Mouse (Mus musculus) kidney, embryonic 14.5 days (tissue): ENCODE data around the gene Mogs. TPM values are rescaled to one million over a fixed set of nuclear protein-coding genes. Genes with fewer than 3 reads are reported as not detected.

Source experiments
- ATAC-seq: fragments of 200-750 bp; cut with Nextera tagmentation; 2 replicates; pipeline ENCODE4 v1.8.0; 2017; ENCODE audit warnings: moderate number of reproducible peaks, mild to moderate bottlenecking, moderate TSS enrichment, moderate library complexity; ENCODE audit not compliant: low FRiP score, low TSS enrichment
- H3K27ac ChIP-seq: fragments of 300-500 bp; sonication (generic); 2 replicates; pipeline ENCODE4 v1.5.1; 2014; ENCODE audit warnings: low read depth, mild to moderate bottlenecking, low read length, moderate library complexity, mixed read lengths
- H3K27me3 ChIP-seq: fragments of 300-500 bp; sonication (generic); 2 replicates; pipeline ENCODE4 v1.6.1; 2014; ENCODE audit warnings: mild to moderate bottlenecking, low read length; ENCODE audit not compliant: control insufficient read depth, insufficient read depth
- H3K36me3 ChIP-seq: fragments of 300-500 bp; sonication (generic); 2 replicates; pipeline ENCODE4 v1.6.1; 2014; ENCODE audit warnings: low read length, mixed read lengths; ENCODE audit not compliant: control insufficient read depth, insufficient read depth
- H3K4me1 ChIP-seq: fragments of 300-500 bp; sonication (generic); 2 replicates; pipeline ENCODE4 v1.6.1; 2014; ENCODE audit warnings: low read length, mixed read lengths; ENCODE audit not compliant: control insufficient read depth, insufficient read depth
- H3K4me2 ChIP-seq: fragments of 300-500 bp; sonication (generic); replicated peaks from 2 replicates; pipeline ENCODE4 v1.6.1; 2014; ENCODE audit warnings: low read depth, mild to moderate bottlenecking, low read length
- H3K4me3 ChIP-seq: fragments of 300-500 bp; sonication (generic); 2 replicates; pipeline ENCODE4 v1.5.1; 2014; ENCODE audit warnings: mild to moderate bottlenecking, low read length
- H3K9ac ChIP-seq: fragments of 300-500 bp; sonication (generic); 2 replicates; pipeline ENCODE4 v1.6.1; 2014; ENCODE audit warnings: low read depth, mild to moderate bottlenecking, low read length, moderate library complexity
- H3K9me3 ChIP-seq: fragments of 300-500 bp; sonication (generic); 2 replicates; pipeline ENCODE4 v1.6.1; 2016; ENCODE audit warnings: low read length; ENCODE audit not compliant: control insufficient read depth
- WGBS: fragments of 180-500 bp; shearing (Covaris S2); extraction: QIAGEN DNeasy Blood & Tissue Kit; methylation state at CpG from one replicate; pipeline ENCODE4 v1.1.7; 2014; 5-methylcytosine and 5-hydroxymethylcytosine counted together
- polyA plus RNA-seq: library from polyadenylated mRNA; unstranded; fragments of >200 nt; fragmentation: Nextera tagmentation; extraction: Ambion mirVana; gene quantifications from 2 replicates; pipeline ENCODE4 v1.2.1, GENCODE M21; 2014

Gene Mogs
- polyA plus RNA-seq, 1 experiment from 2014 or later: 57.4 TPM

GRCm38 (mm10) chr6:83087205-83087925 lies 27.9 kb upstream of the Mogs start:
- WGBS: 2% methylated on average over 47 of the region's 47 CpGs
- peaks cover 27% of the 10 kb centered on the region; the same call in 1 of the 2 replicates for H3K27me3 ChIP-seq
- peak overlapping the region; percentile 33 for H3K4me3 ChIP-seq
- peak overlapping the region; percentile 2; the same call in 1 of the 2 replicates for H3K9ac ChIP-seq
- peak overlapping the region; percentile 49 for H3K4me2 ChIP-seq
- 0 out of 2 replicates have a peak, but pooled peaks cover 2% of the 10 kb centered on the region for H3K36me3 ChIP-seq
- H3K4me1 ChIP-seq: peaks cover 37% of the 10 kb centered on the region
- ATAC-seq: no peak
- no peak overlapping the region for H3K27ac ChIP-seq
- H3K9me3 ChIP-seq: no peaks in the 10 kb centered on the region

- no peak for ATAC-seq
- peak overlapping the region; percentile 2; the same call in 1 of the 2 replicates for H3K9ac ChIP-seq
- H3K27ac ChIP-seq: no peak overlapping the region
- peaks cover 27% of the 10 kb centered on the region; the same call in 1 of the 2 replicates for H3K27me3 ChIP-seq
- peak overlapping the region; percentile 33; the same call in 1 of the 2 replicates for H3K4me3 ChIP-seq
- no peaks in the 10 kb centered on the region for H3K9me3 ChIP-seq
- H3K36me3 ChIP-seq: 0 out of 2 replicates have a peak, but pooled peaks cover under 1% of the 10 kb centered on the region
- H3K4me2 ChIP-seq: peak overlapping the region; percentile 49
- H3K4me1 ChIP-seq: peaks cover 41% of the 10 kb centered on the region
- WGBS: 22% methylated on average over 9 of the region's 9 CpGs
These were observed 27.4 kb upstream of the Mogs start for GRCm38 (mm10) chr6:83087926-83088260.

- Histone ChIP-seq H3K36me3 (no peaks in the 10 kb centered on the region), H3K9me3 (no peaks in the 10 kb centered on the region; the same call in 1 of the 2 replicates), H3K4me2 (no peak overlapping the region), H3K27ac (no peak overlapping the region), H3K4me1 (peaks cover 10% of the 10 kb centered on the region; the same call in 1 of the 2 replicates), H3K4me3 (no peak overlapping the region), H3K27me3 (peaks cover 12% of the 10 kb centered on the region; the same call in 1 of the 2 replicates), H3K9ac (no peak overlapping the region)
- ATAC-seq: no peak
- WGBS: 35% methylated on average over 6 of the region's 6 CpGs
These were observed 22.7 kb upstream of the Mogs start for GRCm38 (mm10) chr6:83092416-83093127.

GRCm38 (mm10) chr6:83095968-83096367 lies 19.3 kb upstream of the Mogs start:
- H3K4me1 ChIP-seq: 0 out of 2 replicates have a peak, but pooled peaks cover 5% of the 10 kb centered on the region
- 53% methylated on average over 6 of the region's 6 CpGs for WGBS
- H3K9ac ChIP-seq: no peak overlapping the region
- H3K4me3 ChIP-seq: no peak overlapping the region
- no peaks in the 10 kb centered on the region for H3K27me3 ChIP-seq
- no peaks in the 10 kb centered on the region; the same call in 1 of the 2 replicates for H3K9me3 ChIP-seq
- no peaks in the 10 kb centered on the region for H3K36me3 ChIP-seq
- H3K27ac ChIP-seq: no peak overlapping the region
- ATAC-seq: no peak
- H3K4me2 ChIP-seq: no peak overlapping the region

GRCm38 (mm10) chr6:83098411-83098810 lies 16.9 kb upstream of the Mogs start:
- no peak overlapping the region for H3K4me2 ChIP-seq
- no peak overlapping the region; the same call in 1 of the 2 replicates for H3K27ac ChIP-seq
- H3K9me3 ChIP-seq: no peaks in the 10 kb centered on the region; the same call in 1 of the 2 replicates
- H3K4me1 ChIP-seq: peaks cover 11% of the 10 kb centered on the region
- H3K4me3 ChIP-seq: no peak overlapping the region
- H3K9ac ChIP-seq: no peak overlapping the region
- ATAC-seq: no peak
- no peaks in the 10 kb centered on the region for H3K27me3 ChIP-seq
- no peaks in the 10 kb centered on the region for H3K36me3 ChIP-seq
- 23% methylated on average over 2 of the region's 2 CpGs for WGBS

GRCm38 (mm10) chr6:83101316-83101687 lies 14.0 kb upstream of the Mogs start, which contains the start of the genes Ccdc142 and Gm42688:
Gene Ccdc142 (plus strand): TSS chr6:83101601.
Gene Gm42688 (plus strand): TSS chr6:83101617.
- WGBS: under 1% methylated on average over 25 of the region's 25 CpGs
- peak within 1 kb of the TSS; percentile 49 for H3K4me3 ChIP-seq
- peak; percentile 86 for ATAC-seq
- no peaks in the 10 kb centered on the region for H3K36me3 ChIP-seq
- peak within 1 kb of the TSS; percentile 12; the same call in 1 of the 2 replicates for H3K27ac ChIP-seq
- H3K9ac ChIP-seq: peak within 1 kb of the TSS; percentile 64
- H3K4me2 ChIP-seq: peak within 1 kb of the TSS; percentile 99
- H3K9me3 ChIP-seq: no peaks in the 10 kb centered on the region
- H3K4me1 ChIP-seq: peaks cover 11% of the 10 kb centered on the region
- H3K27me3 ChIP-seq: no peaks in the 10 kb centered on the region

- Histone ChIP-seq H3K9ac (peak overlapping the region; percentile 64), H3K4me2 (peak overlapping the region; percentile 99), H3K36me3 (no peaks in the 10 kb centered on the region), H3K4me1 (peaks cover 11% of the 10 kb centered on the region), H3K9me3 (no peaks in the 10 kb centered on the region), H3K27me3 (no peaks in the 10 kb centered on the region), H3K27ac (peak overlapping the region; percentile 12; the same call in 1 of the 2 replicates), H3K4me3 (peak overlapping the region; percentile 49)
- WGBS: under 1% methylated on average over 73 of the region's 74 CpGs
- ATAC-seq: peak; percentile 80
These were observed 13.4 kb upstream of the Mogs start for GRCm38 (mm10) chr6:83101688-83102556.

GRCm38 (mm10) chr6:83103130-83103650 lies 12.1 kb upstream of the Mogs start:
- H3K4me3 ChIP-seq: no peak overlapping the region
- no peak overlapping the region; the same call in 1 of the 2 replicates for H3K9ac ChIP-seq
- no peaks in the 10 kb centered on the region for H3K27me3 ChIP-seq
- no peaks in the 10 kb centered on the region for H3K36me3 ChIP-seq
- no peak overlapping the region; the same call in 1 of the 2 replicates for H3K4me2 ChIP-seq
- WGBS: 48% methylated on average over 11 of the region's 11 CpGs
- H3K9me3 ChIP-seq: no peaks in the 10 kb centered on the region
- H3K27ac ChIP-seq: no peak overlapping the region
- ATAC-seq: no peak
- H3K4me1 ChIP-seq: peaks cover 11% of the 10 kb centered on the region
